Mouse (Mus musculus) embryonic facial prominence, embryonic 12.5 days (tissue): ENCODE measurements at regions not wholly inside any gene's neighbourhood (a gene's known extent, or its start where the extent isn't known, plus 50 kb on each side); places are given as distances from the start of the nearest gene placed in this dataset.

Experiments
- ATAC-seq: fragments of 200-750 bp; cut with Nextera tagmentation; 2 replicates; pipeline ENCODE4 v1.8.0; 2017; ENCODE audit not compliant: insufficient number of reproducible peaks, insufficient read depth, low FRiP score, low TSS enrichment
- H3K27ac ChIP-seq: fragments of 300-500 bp; sonication (generic); 2 replicates; pipeline ENCODE4 v1.5.1; 2016; ENCODE audit warnings: mild to moderate bottlenecking
- H3K27me3 ChIP-seq: fragments of 300-500 bp; sonication (generic); 2 replicates; pipeline ENCODE4 v1.6.1; 2016; ENCODE audit warnings: mild to moderate bottlenecking, moderate library complexity
- H3K36me3 ChIP-seq: fragments of 300-500 bp; sonication (generic); 2 replicates; pipeline ENCODE4 v1.6.1; 2016; ENCODE audit warnings: mild to moderate bottlenecking
- H3K4me1 ChIP-seq: fragments of 300-500 bp; sonication (generic); 2 replicates; pipeline ENCODE4 v1.6.1; 2016
- H3K4me2 ChIP-seq: fragments of 300-500 bp; sonication (generic); replicated peaks from 2 replicates; pipeline ENCODE4 v1.6.1; 2016; ENCODE audit warnings: mild to moderate bottlenecking, moderate library complexity
- H3K4me3 ChIP-seq: fragments of 300-500 bp; sonication (generic); 2 replicates; pipeline ENCODE4 v1.5.1; 2016; ENCODE audit warnings: mild to moderate bottlenecking
- H3K9ac ChIP-seq: fragments of 300-500 bp; sonication (generic); 2 replicates; pipeline ENCODE4 v1.6.1; 2016; ENCODE audit warnings: mild to moderate bottlenecking, moderate library complexity
- H3K9me3 ChIP-seq: fragments of 300-500 bp; sonication (generic); 2 replicates; pipeline ENCODE4 v1.6.1; 2016; ENCODE audit warnings: mild to moderate bottlenecking, moderate library complexity
- WGBS: fragments of 180-500 bp; shearing (Covaris S2); methylation state at CpG from one replicate; pipeline ENCODE4 v1.1.7; 2016; 5-methylcytosine and 5-hydroxymethylcytosine counted together

- Histone ChIP-seq H3K36me3 (no peaks in the 10 kb centered on the region), H3K27ac (no peak overlapping the region), H3K4me2 (no peak overlapping the region), H3K4me3 (no peak overlapping the region), H3K27me3 (no peaks in the 10 kb centered on the region), H3K9me3 (no peaks in the 10 kb centered on the region), H3K4me1 (no peaks in the 10 kb centered on the region), H3K9ac (no peak overlapping the region)
- 67% methylated on average over 6 of the region's 6 CpGs for WGBS
- no peak for ATAC-seq
These were observed 96.1 kb upstream of the Vgll3 start for GRCm38 (mm10) chr16:65718791-65719472.

- Histone ChIP-seq H3K9ac (no peak overlapping the region), H3K36me3 (no peaks in the 10 kb centered on the region), H3K4me1 (no peaks in the 10 kb centered on the region), H3K4me3 (no peak overlapping the region), H3K9me3 (no peaks in the 10 kb centered on the region), H3K4me2 (no peak overlapping the region), H3K27me3 (no peaks in the 10 kb centered on the region), H3K27ac (no peak overlapping the region)
- no peak for ATAC-seq
- 58% methylated on average over 4 of the region's 4 CpGs for WGBS
These were observed 94.1 kb upstream of the Vgll3 start for GRCm38 (mm10) chr16:65720953-65721352.

- Histone ChIP-seq H3K9me3 (no peaks in the 10 kb centered on the region), H3K27ac (no peak overlapping the region), H3K4me3 (no peak overlapping the region), H3K27me3 (no peaks in the 10 kb centered on the region), H3K4me1 (no peaks in the 10 kb centered on the region), H3K9ac (no peak overlapping the region), H3K4me2 (no peak overlapping the region), H3K36me3 (no peaks in the 10 kb centered on the region)
- ATAC-seq, result no peak
- WGBS, result 81% methylated on average over 5 of the region's 5 CpGs
These were observed 89.3 kb upstream of the Vgll3 start for GRCm38 (mm10) chr16:65725559-65726269.

- Histone ChIP-seq H3K36me3 (no peaks in the 10 kb centered on the region), H3K27me3 (no peaks in the 10 kb centered on the region), H3K9ac (no peak overlapping the region), H3K9me3 (no peaks in the 10 kb centered on the region), H3K27ac (no peak overlapping the region), H3K4me2 (no peak overlapping the region), H3K4me1 (no peaks in the 10 kb centered on the region), H3K4me3 (no peak overlapping the region)
- ATAC-seq, result no peak
- WGBS, result 80% methylated on average over 3 of the region's 3 CpGs
These were observed 88.8 kb upstream of the Vgll3 start for GRCm38 (mm10) chr16:65726289-65726688.

- no peaks in the 10 kb centered on the region for H3K4me1 ChIP-seq
- ATAC-seq, result no peak
- no peak overlapping the region for H3K27ac ChIP-seq
- H3K4me3 ChIP-seq, result no peak overlapping the region
- WGBS, result 81% methylated on average over 4 of the region's 4 CpGs
- no peak overlapping the region for H3K4me2 ChIP-seq
- H3K9ac ChIP-seq, result no peak overlapping the region
- no peaks in the 10 kb centered on the region for H3K9me3 ChIP-seq
- H3K36me3 ChIP-seq, result no peaks in the 10 kb centered on the region
- H3K27me3 ChIP-seq, result no peaks in the 10 kb centered on the region
These were observed 85.7 kb upstream of the Vgll3 start for GRCm38 (mm10) chr16:65729322-65729721.

- no peak overlapping the region for H3K4me3 ChIP-seq
- no peak overlapping the region for H3K9ac ChIP-seq
- WGBS, result 92% methylated on average over 3 of the region's 3 CpGs
- H3K9me3 ChIP-seq, result no peaks in the 10 kb centered on the region
- H3K4me2 ChIP-seq, result no peak overlapping the region
- H3K27me3 ChIP-seq, result no peaks in the 10 kb centered on the region
- no peaks in the 10 kb centered on the region for H3K4me1 ChIP-seq
- H3K27ac ChIP-seq, result no peak overlapping the region
- ATAC-seq, result no peak
- H3K36me3 ChIP-seq, result no peaks in the 10 kb centered on the region
These were observed 75.4 kb upstream of the Vgll3 start for GRCm38 (mm10) chr16:65739652-65740051.

GRCm38 (mm10) chr16:65742951-65743350, 72.1 kb upstream of the Vgll3 start:
- no peaks in the 10 kb centered on the region for H3K36me3 ChIP-seq
- H3K9me3 ChIP-seq, result no peaks in the 10 kb centered on the region
- H3K27ac ChIP-seq, result no peak overlapping the region
- no peaks in the 10 kb centered on the region for H3K4me1 ChIP-seq
- no peak overlapping the region for H3K9ac ChIP-seq
- H3K27me3 ChIP-seq, result no peaks in the 10 kb centered on the region
- no peak overlapping the region for H3K4me2 ChIP-seq
- no peak overlapping the region for H3K4me3 ChIP-seq
- ATAC-seq, result no peak

- Histone ChIP-seq H3K27ac (no peak overlapping the region), H3K9ac (no peak overlapping the region), H3K27me3 (no peaks in the 10 kb centered on the region), H3K4me3 (no peak overlapping the region), H3K36me3 (no peaks in the 10 kb centered on the region), H3K9me3 (no peaks in the 10 kb centered on the region), H3K4me2 (no peak overlapping the region), H3K4me1 (no peaks in the 10 kb centered on the region)
- no peak for ATAC-seq
- 52% methylated on average over 2 of the region's 2 CpGs for WGBS
These were observed 59.4 kb upstream of the Vgll3 start for GRCm38 (mm10) chr16:65755667-65756066.
